Comparison of ENCODE assay signal across 27 mouse cellular contexts in the genomic region with DNA sequence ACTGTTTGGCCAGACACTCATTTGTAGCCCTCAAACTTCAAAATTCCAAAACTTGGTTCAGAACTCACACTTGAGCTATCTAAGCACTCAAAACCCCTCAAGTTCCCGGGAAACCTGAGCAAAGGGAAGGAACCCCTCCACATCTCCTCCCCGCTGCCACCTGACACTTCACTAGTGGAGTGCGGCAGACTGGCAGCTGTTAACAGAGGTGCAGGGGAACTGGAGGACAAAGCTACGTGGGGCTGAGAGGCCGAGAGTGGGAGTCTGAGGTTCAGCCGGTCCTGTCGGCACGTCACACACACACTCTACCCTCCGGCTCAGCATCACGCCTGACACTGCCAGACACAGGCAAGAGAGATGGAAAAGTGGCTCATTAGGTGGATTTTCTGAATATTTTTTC. TPM values are rescaled to one million over a fixed set of nuclear protein-coding genes. Genes with fewer than 3 reads are reported as not detected.
A peak's percentile ranks its signal among the peaks of the same experiment; 100 is the strongest.
DNase-seq lines count a peak whose midpoint lies in the region; ATAC-seq and TF ChIP-seq lines count a peak whose summit lies in the region.
"Had no signal": no experiment of that assay in that cellular context is flagged by ENCODE, and none has a peak within 500 bp of the region (broad histone marks: within the 10 kb centered on the region; RNA-seq: fewer than 3 reads in every experiment).

No protein-coding gene starts in this region.

- DNase-seq in heart, postnatal 10 days = no peak
- peak; percentile 62 for DNase-seq in kidney, postnatal 0 days (ENCODE audit: low spot score)
- DNase-seq in kidney, adult 2 months = no peak
- DNase-seq in lung, adult 2 months = peak; percentile 44
- DNase-seq in lung, postnatal 10 days = peak; percentile 54
- no peak for DNase-seq in layer of hippocampus, adult 18-20 months (ENCODE audit: low spot score in 2 of 2)
- DNase-seq in hindbrain, embryonic 11.5 days (ENCODE audit: low spot score) = no peak
- DNase-seq: adrenal gland, postnatal 14 days; embryo, embryonic 11 days; forebrain, postnatal 0 days; right cerebral cortex, adult 18-20 months; thymus, postnatal 14 days had no signal

- H3K27me3 ChIP-seq in heart, embryonic 12.5 days (replicated peaks) = no peaks in the 10 kb centered on the region
- H3K27me3 ChIP-seq in kidney, postnatal 0 days (ENCODE audit: insufficient read depth, low read length) = no peaks in the 10 kb centered on the region
- H3K27me3 ChIP-seq in kidney, adult 2 months (replicated peaks; ENCODE audit: control insufficient read depth, insufficient read depth, low read length) = no peaks in the 10 kb centered on the region
- H3K27me3 ChIP-seq in hindbrain, embryonic 11.5 days (ENCODE audit: control insufficient read depth, insufficient read depth, low read length) = no peaks in the 10 kb centered on the region
- H3K27me3 ChIP-seq: CH12.LX; hindbrain, embryonic 15.5 days; intestine, embryonic 15.5 days; limb, embryonic 13.5 days; midbrain, embryonic 12.5 days; neural tube, embryonic 12.5 days had no signal

- peak overlapping the region; percentile 48; the same call in 1 of the 2 replicates for H3K9ac ChIP-seq in heart, embryonic 12.5 days
- H3K9ac ChIP-seq in kidney, postnatal 0 days (ENCODE audit: low read depth, low read length) = no peak overlapping the region
- no peak overlapping the region for H3K9ac ChIP-seq in hindbrain, embryonic 11.5 days (ENCODE audit: low read depth, low read length)
- H3K9ac ChIP-seq: forebrain, postnatal 0 days; hindbrain, embryonic 15.5 days; intestine, embryonic 15.5 days; limb, embryonic 13.5 days; midbrain, embryonic 12.5 days; neural tube, embryonic 12.5 days had no signal

- WGBS in heart, embryonic 12.5 days = 45% methylated on average over 10 of the region's 10 CpGs
- 46% methylated on average over 10 of the region's 10 CpGs for WGBS in kidney, postnatal 0 days
- WGBS in kidney, adult 2 months = 65% methylated on average over 10 of the region's 10 CpGs
- 63% methylated on average over 10 of the region's 10 CpGs for WGBS in lung, adult 2 months
- 90% methylated on average over 10 of the region's 10 CpGs for WGBS in hindbrain, embryonic 11.5 days

- intact Hi-C loops in heart, postnatal 10 days (cut with DNase I) = no loop called here

- H3K4me1 ChIP-seq in heart, embryonic 12.5 days (replicated peaks) = peaks cover 73% of the 10 kb centered on the region
- no peaks in the 10 kb centered on the region for H3K4me1 ChIP-seq in kidney, postnatal 0 days (replicated peaks; ENCODE audit: insufficient read depth, low read length)
- peaks cover 23% of the 10 kb centered on the region for H3K4me1 ChIP-seq in kidney, adult 2 months (ENCODE audit: control insufficient read depth, insufficient read depth, low read length)
- peaks cover 3% of the 10 kb centered on the region; the same call in 1 of the 2 replicates for H3K4me1 ChIP-seq in lung, adult 2 months (ENCODE audit: control insufficient read depth, insufficient read depth, low read length)
- no peaks in the 10 kb centered on the region for H3K4me1 ChIP-seq in hindbrain, embryonic 11.5 days (replicated peaks; ENCODE audit: control insufficient read depth, insufficient read depth, low read length)
- H3K4me1 ChIP-seq: limb, embryonic 13.5 days; neural tube, embryonic 12.5 days had no signal

- no peak overlapping the region for H3K4me3 ChIP-seq in heart, embryonic 12.5 days
- no peak overlapping the region for H3K4me3 ChIP-seq in kidney, postnatal 0 days (replicated peaks; ENCODE audit: low read depth, low read length)
- H3K4me3 ChIP-seq in kidney, adult 2 months (ENCODE audit: insufficient read depth, low read depth, low read length) = no peak overlapping the region
- no peak overlapping the region for H3K4me3 ChIP-seq in lung, adult 2 months (replicated peaks; ENCODE audit: extremely low read depth, low read depth, low read length)
- no peak overlapping the region for H3K4me3 ChIP-seq in hindbrain, embryonic 11.5 days (ENCODE audit: low read depth, low read length)
- H3K4me3 ChIP-seq: hindbrain, embryonic 15.5 days; intestine, embryonic 15.5 days; limb, embryonic 13.5 days; midbrain, embryonic 12.5 days; neural tube, embryonic 12.5 days had no signal

- peak overlapping the region; percentile 57 for H3K27ac ChIP-seq in heart, embryonic 12.5 days (ENCODE audit: poor library complexity, severe bottlenecking)
- no peak overlapping the region for H3K27ac ChIP-seq in kidney, postnatal 0 days
- H3K27ac ChIP-seq in kidney, adult 2 months (ENCODE audit: insufficient read depth, low read depth, low read length) = no peak overlapping the region
- H3K27ac ChIP-seq in hindbrain, embryonic 11.5 days (ENCODE audit: low read depth, low read length) = no peak overlapping the region
- H3K27ac ChIP-seq: hindbrain, embryonic 15.5 days; intestine, embryonic 15.5 days; limb, embryonic 13.5 days; midbrain, embryonic 12.5 days; neural tube, embryonic 12.5 days had no signal

- H3K36me3 ChIP-seq in heart, embryonic 12.5 days = peaks cover 48% of the 10 kb centered on the region
- H3K36me3 ChIP-seq in kidney, postnatal 0 days (ENCODE audit: insufficient read depth, low read length) = peaks cover 48% of the 10 kb centered on the region
- H3K36me3 ChIP-seq in kidney, adult 2 months (ENCODE audit: control insufficient read depth, insufficient read depth, low read length) = peaks cover 1% of the 10 kb centered on the region
- H3K36me3 ChIP-seq in hindbrain, embryonic 11.5 days (ENCODE audit: control insufficient read depth, insufficient read depth, low read length) = peaks cover 8% of the 10 kb centered on the region

- no peak for TF ChIP-seq CTCF in kidney, postnatal 0 days (IDR thresholded peaks at IDR 0.05; ENCODE audit: low read depth)
- no peak for TF ChIP-seq CTCF in kidney, adult 2 months (conservative IDR thresholded peaks at IDR 0.05; ENCODE audit: insufficient read depth, insufficient read length, low read depth, low read length)
- TF ChIP-seq CTCF in lung, adult 2 months (IDR thresholded peaks at IDR 0.05; ENCODE audit: insufficient read depth, low read length) = no peak

- TF ChIP-seq POLR2A in kidney, adult 2 months (IDR thresholded peaks at IDR 0.05; ENCODE audit: low read depth, low read length) = no peak
- TF ChIP-seq POLR2A in lung, adult 2 months (IDR thresholded peaks at IDR 0.05; ENCODE audit: borderline replicate concordance, extremely low read depth, low read depth, low read length) = no peak

- no peak for ATAC-seq in heart, embryonic 12.5 days (ENCODE audit: insufficient number of reproducible peaks, low FRiP score)
- ATAC-seq in kidney, postnatal 0 days (replicated peaks; ENCODE audit: low FRiP score, low read depth) = no peak
- no peak for ATAC-seq in hindbrain, embryonic 11.5 days (ENCODE audit: low FRiP score)
- ATAC-seq: forebrain, postnatal 0 days; intestine, embryonic 15.5 days had no signal

- no peaks in the 10 kb centered on the region for H3K9me3 ChIP-seq in heart, embryonic 12.5 days (replicated peaks)
- no peaks in the 10 kb centered on the region for H3K9me3 ChIP-seq in kidney, postnatal 0 days (replicated peaks; ENCODE audit: low read length)
- no peaks in the 10 kb centered on the region for H3K9me3 ChIP-seq in hindbrain, embryonic 11.5 days (ENCODE audit: control insufficient read depth, low read length)
- H3K9me3 ChIP-seq: hindbrain, embryonic 15.5 days; intestine, embryonic 15.5 days; limb, embryonic 13.5 days; midbrain, embryonic 12.5 days; neural tube, embryonic 12.5 days had no signal

- H3K4me2 ChIP-seq in heart, embryonic 12.5 days = peak overlapping the region; percentile 35
- no peak overlapping the region for H3K4me2 ChIP-seq in kidney, postnatal 0 days (ENCODE audit: low read length)
- H3K4me2 ChIP-seq in hindbrain, embryonic 11.5 days (replicated peaks; ENCODE audit: low read depth, low read length) = no peak overlapping the region
- H3K4me2 ChIP-seq: hindbrain, embryonic 15.5 days; intestine, embryonic 15.5 days; limb, embryonic 13.5 days; midbrain, embryonic 12.5 days; neural tube, embryonic 12.5 days had no signal

RNA-seq across cellular contexts. Expression of a gene that starts 6.8 kb away (rescaled TPM):
- polyA plus RNA-seq in heart, embryonic 12.5 days (2016; fragmentation: Nextera tagmentation; extraction: Ambion mirVana) = 10.7 and 12.6 TPM in 2 replicates
- 10 to 100 TPM; 18.3 to 20.7 TPM for total RNA-seq in heart, postnatal 10 days (2021)
- polyA plus RNA-seq in kidney, postnatal 0 days (2015; fragmentation: Nextera tagmentation; extraction: Ambion mirVana) = 10.2 and 10.6 TPM in 2 replicates
- 56.0 and 60.5 TPM in 2 replicates for polyA plus RNA-seq in kidney, adult 2 months (2012; rRNA removed)
- 25.4 and 30.4 TPM in 2 replicates for polyA plus RNA-seq in lung, adult 2 months (2012; rRNA removed)
- 10 to 100 TPM; 34.5 to 35.2 TPM for total RNA-seq in layer of hippocampus, adult 18-20 months (2021)
- 11.0 and 12.3 TPM in 2 replicates for polyA plus RNA-seq in hindbrain, embryonic 11.5 days (2014; fragmentation: Nextera tagmentation; extraction: Ambion mirVana)

RNA-seq across cellular contexts. Expression of a gene that starts 16.1 kb away (rescaled TPM):
- polyA plus RNA-seq in heart, embryonic 12.5 days (2016; fragmentation: Nextera tagmentation; extraction: Ambion mirVana) = not detected in 2 replicates
- total RNA-seq in heart, postnatal 10 days (2021) = not detected
- polyA plus RNA-seq in kidney, postnatal 0 days (2015; fragmentation: Nextera tagmentation; extraction: Ambion mirVana) = not detected in 2 replicates
- not detected in 2 replicates for polyA plus RNA-seq in kidney, adult 2 months (2012; rRNA removed)
- not detected in 2 replicates for polyA plus RNA-seq in lung, adult 2 months (2012; rRNA removed)
- not detected for total RNA-seq in layer of hippocampus, adult 18-20 months (2021)
- polyA plus RNA-seq in hindbrain, embryonic 11.5 days (2014; fragmentation: Nextera tagmentation; extraction: Ambion mirVana) = not detected in 2 replicates
- total RNA-seq: adrenal gland, postnatal 14 days; forebrain, postnatal 0 days; layer of hippocampus, postnatal 25 days; left cerebral cortex, postnatal 14 days; MEL; monocyte, adult 5-6 weeks had no signal
- polyA plus RNA-seq: brain, embryonic 14.5 days; embryonic facial prominence, embryonic 14.5 days; forebrain, postnatal 0 days; gonadal fat pad, adult 2 months; hindbrain, embryonic 15.5 days; intestine, embryonic 15.5 days; kidney, embryonic 14.5 days; limb, embryonic 13.5 days; midbrain, embryonic 12.5 days; neural tube, embryonic 12.5 days had no signal

RNA-seq across cellular contexts. Expression of a gene that starts 26.0 kb away (rescaled TPM):
- 9.7 and 11.2 TPM in 2 replicates for polyA plus RNA-seq in heart, embryonic 12.5 days (2016; fragmentation: Nextera tagmentation; extraction: Ambion mirVana)
- total RNA-seq in heart, postnatal 10 days (2021) = 1 to 10 TPM; 5.3 TPM
- 9.6 and 9.9 TPM in 2 replicates for polyA plus RNA-seq in kidney, postnatal 0 days (2015; fragmentation: Nextera tagmentation; extraction: Ambion mirVana)
- 6.4 and 6.7 TPM in 2 replicates for polyA plus RNA-seq in kidney, adult 2 months (2012; rRNA removed)
- 8.5 and 8.8 TPM in 2 replicates for polyA plus RNA-seq in lung, adult 2 months (2012; rRNA removed)
- total RNA-seq in layer of hippocampus, adult 18-20 months (2021) = 1 to 10 TPM; 4.5 to 4.8 TPM
- 12.3 and 13.5 TPM in 2 replicates for polyA plus RNA-seq in hindbrain, embryonic 11.5 days (2014; fragmentation: Nextera tagmentation; extraction: Ambion mirVana)

RNA-seq across cellular contexts. Expression of a gene that starts 40.9 kb away (rescaled TPM):
- polyA plus RNA-seq in heart, embryonic 12.5 days (2016; fragmentation: Nextera tagmentation; extraction: Ambion mirVana) = 1.1 and 1.2 TPM in 2 replicates
- 10 to 100 TPM; 16.0 to 19.3 TPM for total RNA-seq in heart, postnatal 10 days (2021)
- polyA plus RNA-seq in kidney, postnatal 0 days (2015; fragmentation: Nextera tagmentation; extraction: Ambion mirVana) = 6.2 and 7.3 TPM in 2 replicates
- 37.5 and 43.8 TPM in 2 replicates for polyA plus RNA-seq in kidney, adult 2 months (2012; rRNA removed)
- 71.8 and 74.8 TPM in 2 replicates for polyA plus RNA-seq in lung, adult 2 months (2012; rRNA removed)
- 1 to 10 TPM; 1.6 to 2.7 TPM for total RNA-seq in layer of hippocampus, adult 18-20 months (2021)
- polyA plus RNA-seq in hindbrain, embryonic 11.5 days (2014; fragmentation: Nextera tagmentation; extraction: Ambion mirVana) = 0.95 and 1.1 TPM in 2 replicates

Comparison
In these comparisons a context has a peak if more than half of its experiments do, and no peak if none do; other contexts are left out.
1. DNase-seq: peak in kidney, postnatal 0 days (single experiment), lung, adult 2 months (single experiment) and lung, postnatal 10 days (single experiment); none in heart, postnatal 10 days (0 of 2), kidney, adult 2 months (single experiment), layer of hippocampus, adult 18-20 months (0 of 2) and hindbrain, embryonic 11.5 days (single experiment).